Mouse (Mus musculus) NIH3T3 (cell line): ENCODE measurements around the gene Rhox4g.
A peak's percentile ranks its signal among the peaks of the same experiment; 100 is the strongest.
"Not testable (repeated sequence)": the region's sequence is repeated elsewhere in the genome, so short reads cannot be mapped to it uniquely, and the experiment has no call there.

Source experiments
- DNase-seq: peaks from one replicate; pipeline ENCODE4 v3.0.0-alpha.2; 2012; ENCODE audit warnings: low read depth

The Rhox4g gene

GRCm38 (mm10) chrX:37651227-37651626 lies at the start of gene Rhox4g:
TSS of gene Rhox4g (minus strand) at chrX:37651327.
- DNase-seq = not testable (repeated sequence)

DNA sequence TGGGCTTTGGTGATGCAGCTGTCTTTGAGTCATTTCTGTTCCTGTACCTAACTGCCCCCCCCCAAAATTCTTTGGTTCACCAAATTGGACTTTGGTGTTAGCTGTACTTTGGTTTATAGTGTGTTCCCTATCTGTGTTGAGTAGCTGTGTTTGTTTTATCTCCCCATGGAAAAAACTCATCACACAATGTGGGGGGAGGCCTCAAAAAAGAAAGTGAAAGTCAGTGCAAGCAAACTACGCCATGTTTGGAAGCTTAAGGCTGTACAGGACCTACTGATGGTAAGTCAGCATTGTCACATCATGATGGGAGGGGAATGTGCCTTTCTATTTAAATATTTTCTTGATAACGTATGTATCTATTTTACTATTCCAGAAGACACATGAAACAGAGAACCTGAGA lies 41.1 kb upstream of the Rhox4g start:
- peak; percentile 1 for DNase-seq

DNA sequence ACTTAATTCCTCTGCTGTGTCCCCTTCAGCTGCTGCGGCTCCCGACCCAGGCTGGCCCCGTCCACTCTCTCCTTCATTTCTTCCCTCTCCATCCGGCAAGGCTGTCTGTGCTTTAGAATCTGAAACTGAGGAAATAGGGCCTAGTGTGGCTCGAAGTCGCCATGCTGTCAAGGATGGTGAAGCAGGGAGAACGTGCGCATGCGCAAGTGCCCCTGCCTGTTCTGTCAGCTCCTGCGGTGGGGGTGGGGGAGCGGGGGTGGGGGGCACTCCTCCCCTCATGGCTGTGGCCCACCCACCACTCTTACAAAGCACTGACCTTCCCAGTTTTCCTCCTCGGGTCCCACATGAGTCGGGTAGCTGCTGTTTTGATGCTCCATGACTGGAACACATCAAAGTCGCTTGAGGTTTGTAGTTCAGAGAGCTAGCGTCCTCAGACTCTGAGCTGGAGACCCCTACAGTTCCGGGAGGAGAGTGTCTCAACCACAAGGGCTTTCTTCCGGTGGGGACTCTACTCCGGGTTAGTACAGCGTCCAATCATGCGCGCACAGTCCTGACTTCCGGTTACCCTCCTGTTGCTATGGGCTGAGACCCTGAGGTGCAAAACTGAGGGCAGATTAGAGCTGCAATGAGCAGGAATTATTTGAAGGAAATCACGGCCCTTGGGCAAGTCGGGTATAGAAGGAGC lies 32.0 kb upstream of the Rhox4g start:
- DNase-seq = no peak

DNA sequence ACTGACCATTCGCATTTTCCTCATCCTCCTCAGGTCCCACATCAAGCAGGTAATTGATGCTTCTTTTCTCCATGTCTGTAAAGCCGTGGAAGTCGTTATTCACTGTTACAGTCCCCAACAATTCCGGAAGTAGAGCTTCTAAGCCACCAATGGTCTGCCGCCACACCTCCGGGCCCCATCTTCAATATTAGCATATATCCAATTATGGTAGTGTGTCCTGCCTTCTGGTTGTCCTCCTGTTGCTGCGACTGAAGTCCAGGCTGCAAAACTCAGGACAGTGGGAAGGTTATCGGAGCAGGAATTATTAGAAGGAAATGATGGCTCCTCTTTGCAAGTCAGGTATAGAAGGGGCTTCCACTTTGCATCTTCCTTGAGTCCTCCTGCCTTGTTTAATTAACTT lies 22.1 kb upstream of the Rhox4g start, which contains the start of gene Rhox2h:
Gene Rhox2h (minus strand): TSS at position 101 of the 400 bp plus-strand sequence.
- DNase-seq = not testable (repeated sequence)

DNA sequence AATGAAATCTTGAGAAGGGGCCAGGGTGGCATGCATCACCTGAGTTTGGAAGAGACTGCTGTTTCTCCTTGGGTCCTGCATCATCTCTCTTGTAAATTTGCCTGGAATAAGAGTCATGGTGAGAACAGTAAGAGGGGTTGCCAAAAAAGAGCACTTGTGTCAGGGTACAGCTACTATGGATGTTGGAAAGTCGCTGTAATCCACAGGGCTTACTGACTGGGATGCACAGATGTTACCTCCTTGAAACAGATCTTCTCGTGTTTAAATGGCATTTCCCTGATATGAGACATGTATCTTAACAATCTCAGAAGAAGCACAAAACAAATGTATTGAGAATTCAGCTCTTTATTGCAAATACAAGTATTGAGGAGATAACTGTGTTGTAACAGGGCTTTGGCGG lies 17.5 kb upstream of the Rhox4g start, which contains the start of gene Rhox3h:
Gene Rhox3h (minus strand): TSS at position 101 of the 400 bp plus-strand sequence.
- not testable (repeated sequence) for DNase-seq

DNA sequence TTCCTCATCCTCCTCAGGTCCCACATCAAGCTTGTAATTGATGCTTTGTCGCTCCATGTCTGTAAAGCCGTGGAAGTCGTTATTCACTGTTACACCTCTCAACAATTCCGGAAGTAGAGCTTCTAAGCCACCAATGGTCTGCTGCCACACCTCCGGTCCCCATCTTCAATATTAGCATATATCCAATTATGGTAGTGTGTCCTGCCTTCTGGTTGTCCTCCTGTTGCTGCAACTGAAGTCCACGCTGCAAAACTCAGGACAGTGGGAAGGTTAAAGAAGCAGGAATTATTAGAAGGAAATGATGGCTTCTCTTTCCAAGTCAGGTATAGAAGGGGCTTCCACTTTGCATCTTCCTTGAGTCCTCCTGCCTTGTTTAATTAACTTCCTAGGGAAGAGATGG lies 7.8 kb downstream of the Rhox4g start, which contains the start of gene Rhox2g:
Gene Rhox2g (minus strand): TSS at position 101 of the 400 bp plus-strand sequence.
- DNase-seq = not testable (repeated sequence)

- not testable (repeated sequence) for DNase-seq
Observed at GRCm38 (mm10) chrX:37628512-37628911, 22.6 kb downstream of the Rhox4g start, which contains the start of gene Rhox3g. TSS of gene Rhox3g (minus strand) at chrX:37628612.

DNA sequence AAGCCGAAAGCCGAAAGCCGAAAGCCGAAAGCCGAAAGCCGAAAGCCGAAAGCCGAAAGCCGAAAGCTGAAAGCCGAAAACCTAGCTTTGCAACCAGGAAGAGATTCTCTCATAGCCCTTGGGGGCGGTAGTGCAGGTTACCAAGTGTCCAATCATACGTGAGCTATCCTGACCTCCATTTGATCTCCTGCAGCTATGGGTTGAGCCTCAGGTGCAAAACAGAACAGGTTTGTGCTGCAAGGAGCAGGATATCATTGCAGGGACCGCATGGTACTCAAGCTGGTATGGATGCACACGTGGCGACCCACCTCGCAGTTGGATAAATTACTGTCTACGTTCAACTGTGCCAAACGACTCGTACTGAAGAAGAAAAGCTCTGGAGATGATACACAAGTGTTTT lies 43.5 kb downstream of the Rhox4g start, which contains the start of gene Rhox4f:
Gene Rhox4f (minus strand): TSS at position 101 of the 400 bp plus-strand sequence.
- DNase-seq = not testable (repeated sequence)
